Mouse (Mus musculus): Measurements from ENCODE around the gene Ly75. TPM values are rescaled to one million over a fixed set of nuclear protein-coding genes. Genes with fewer than 3 reads are reported as not detected.
A peak's percentile ranks its signal among the peaks of the same experiment; 100 is the strongest.

Ly75 gene
- total and polyA plus RNA-seq, 2 experiments from 2014 or later = 2.0 to 2.5 TPM

DNA sequence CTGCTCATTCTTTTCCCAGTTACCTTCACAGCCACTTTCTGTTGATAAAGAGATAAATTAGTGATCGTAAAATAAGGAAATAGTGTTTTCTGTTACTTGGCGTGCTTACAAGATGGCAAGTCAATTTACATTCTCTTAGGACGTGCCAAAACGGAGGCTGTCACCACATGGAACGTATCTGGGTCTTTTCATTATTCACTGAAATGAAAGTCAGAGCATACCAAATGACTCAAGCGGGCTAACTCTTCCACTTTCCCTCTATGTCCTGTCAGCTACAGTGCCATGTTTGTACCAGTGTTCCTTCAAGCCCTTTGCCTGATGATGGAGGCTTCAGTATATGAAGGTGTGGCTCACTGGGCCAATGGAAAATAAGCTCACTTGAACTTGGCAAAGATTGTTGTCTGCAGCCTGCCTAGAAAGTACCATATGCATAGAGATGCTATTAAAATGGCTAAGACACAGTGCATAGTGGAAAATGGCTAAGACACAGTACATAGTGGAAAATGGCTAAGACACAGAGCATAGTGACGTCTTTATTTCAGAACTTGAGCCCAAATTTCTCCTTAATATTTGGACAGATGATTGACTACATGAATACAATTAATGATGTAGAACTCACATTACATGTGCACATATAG, 17.8 kb downstream of the Ly75 start:
- Histone ChIP-seq H3K4me3 (ENCODE audit: low read length) (no peak overlapping the region), H3K27me3 (ENCODE audit: insufficient read depth, low read length) (no peaks in the 10 kb centered on the region), H3K27ac (no peak overlapping the region), H3K36me3 (ENCODE audit: insufficient read depth, low read length) (no peaks in the 10 kb centered on the region), H3K9ac (replicated peaks; ENCODE audit: low read length) (no peak overlapping the region), H3K4me2 (ENCODE audit: low read depth, low read length) (no peak overlapping the region), H3K9me3 (ENCODE audit: low read length) (no peaks in the 10 kb centered on the region), H3K4me1 (ENCODE audit: insufficient read depth, low read length) (no peaks in the 10 kb centered on the region)
- no peak for TF ChIP-seq CTCF (IDR thresholded peaks at IDR 0.05; ENCODE audit: low read depth)
- DNase-seq (ENCODE audit: low spot score) (no peak), ATAC-seq (no peak)
- WGBS = 74% methylated on average over 7 of the region's 7 CpGs

DNA sequence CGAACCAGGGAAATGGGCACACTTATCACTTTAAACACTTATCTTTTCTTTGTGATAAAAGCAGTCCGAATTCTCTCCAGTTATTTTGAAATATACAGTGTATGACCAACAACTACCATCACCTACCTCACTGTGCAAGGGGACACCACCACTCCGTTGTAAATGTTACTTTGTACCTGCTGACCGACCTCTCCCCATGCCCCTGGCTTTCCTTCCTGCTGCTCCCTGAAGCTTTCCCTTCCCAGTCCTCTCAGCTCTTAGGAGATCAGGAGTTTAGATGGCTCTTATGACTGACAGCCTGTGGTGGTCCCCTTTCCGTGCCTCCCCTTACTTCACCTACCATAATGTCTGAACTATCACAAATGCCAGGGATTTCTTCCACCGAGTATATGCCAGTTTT, 21.0 kb downstream of the Ly75 start:
- H3K9me3 ChIP-seq (ENCODE audit: low read length) = no peaks in the 10 kb centered on the region
- no peak for ATAC-seq
- 88% methylated on average over 6 of the region's 6 CpGs for WGBS
- H3K36me3 ChIP-seq (ENCODE audit: insufficient read depth, low read length) = no peaks in the 10 kb centered on the region
- H3K27me3 ChIP-seq (ENCODE audit: insufficient read depth, low read length) = no peaks in the 10 kb centered on the region
- no peaks in the 10 kb centered on the region for H3K4me1 ChIP-seq (ENCODE audit: insufficient read depth, low read length)
- no peak for TF ChIP-seq CTCF (IDR thresholded peaks at IDR 0.05; ENCODE audit: low read depth)
- no peak overlapping the region for H3K4me3 ChIP-seq (ENCODE audit: low read length)
- no peak for DNase-seq (ENCODE audit: low spot score)
- no peak overlapping the region for H3K9ac ChIP-seq (replicated peaks; ENCODE audit: low read length)
- no peak overlapping the region for H3K4me2 ChIP-seq (ENCODE audit: low read depth, low read length)
- H3K27ac ChIP-seq = no peak overlapping the region

DNA sequence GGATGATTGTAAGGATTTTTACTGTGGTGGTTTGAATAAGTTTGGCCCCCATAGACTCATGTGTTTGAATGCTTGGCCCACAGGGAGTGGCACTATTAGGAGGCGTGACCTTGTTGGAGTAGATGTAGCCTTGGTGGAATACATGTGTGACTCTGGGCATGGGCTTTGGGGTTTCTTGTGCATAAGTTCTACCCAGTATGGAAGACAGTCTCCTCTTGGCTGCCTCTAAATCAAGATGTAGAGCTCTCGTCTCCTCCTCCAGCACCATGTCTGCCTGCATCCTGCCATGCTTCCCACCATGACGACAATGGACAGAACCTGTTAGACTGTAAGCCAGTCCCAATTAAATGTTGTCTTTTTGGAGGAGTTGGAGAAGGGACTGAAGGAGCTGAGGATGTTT, 23.3 kb downstream of the Ly75 start:
- no peak overlapping the region for H3K4me2 ChIP-seq (ENCODE audit: low read depth, low read length)
- no peaks in the 10 kb centered on the region for H3K4me1 ChIP-seq (ENCODE audit: insufficient read depth, low read length)
- ATAC-seq (no peak), DNase-seq (ENCODE audit: low spot score) (no peak)
- 98% methylated on average over 3 of the region's 3 CpGs for WGBS
- no peak for TF ChIP-seq CTCF (IDR thresholded peaks at IDR 0.05; ENCODE audit: low read depth)
- H3K27ac ChIP-seq = no peak overlapping the region
- no peak overlapping the region for H3K9ac ChIP-seq (replicated peaks; ENCODE audit: low read length)
- H3K27me3 ChIP-seq (ENCODE audit: insufficient read depth, low read length) = no peaks in the 10 kb centered on the region
- no peak overlapping the region for H3K4me3 ChIP-seq (ENCODE audit: low read length)
- no peaks in the 10 kb centered on the region for H3K9me3 ChIP-seq (ENCODE audit: low read length)
- no peaks in the 10 kb centered on the region for H3K36me3 ChIP-seq (ENCODE audit: insufficient read depth, low read length)

- Histone ChIP-seq H3K4me2 (ENCODE audit: low read depth, low read length) (peak overlapping the region; percentile 36; the same call in 1 of the 2 replicates), H3K4me1 (ENCODE audit: insufficient read depth, low read length) (no peaks in the 10 kb centered on the region), H3K27me3 (ENCODE audit: insufficient read depth, low read length) (no peaks in the 10 kb centered on the region), H3K9me3 (ENCODE audit: low read length) (no peaks in the 10 kb centered on the region), H3K27ac (no peak overlapping the region), H3K4me3 (ENCODE audit: low read length) (no peak overlapping the region), H3K36me3 (ENCODE audit: insufficient read depth, low read length) (no peaks in the 10 kb centered on the region), H3K9ac (replicated peaks; ENCODE audit: low read length) (no peak overlapping the region)
- peak; percentile 18 for DNase-seq (ENCODE audit: low spot score)
- ATAC-seq = no peak
- TF ChIP-seq CTCF (IDR thresholded peaks at IDR 0.05; ENCODE audit: low read depth) = no peak
- 20% methylated on average over 3 of the region's 3 CpGs for WGBS
Observed at GRCm38 (mm10) chr2:60355388-60355683, 27.8 kb downstream of the Ly75 start.

- WGBS = 55% methylated on average over 18 of the region's 18 CpGs
- Histone ChIP-seq H3K9ac (replicated peaks; ENCODE audit: low read length) (no peak overlapping the region), H3K4me1 (ENCODE audit: insufficient read depth, low read length) (no peaks in the 10 kb centered on the region), H3K4me2 (ENCODE audit: low read depth, low read length) (peak overlapping the region; percentile 36; the same call in 1 of the 2 replicates), H3K27ac (no peak overlapping the region), H3K36me3 (ENCODE audit: insufficient read depth, low read length) (no peaks in the 10 kb centered on the region), H3K27me3 (ENCODE audit: insufficient read depth, low read length) (no peaks in the 10 kb centered on the region), H3K4me3 (ENCODE audit: low read length) (no peak overlapping the region), H3K9me3 (ENCODE audit: low read length) (no peaks in the 10 kb centered on the region)
- no peak for ATAC-seq
- no peak for TF ChIP-seq CTCF (IDR thresholded peaks at IDR 0.05; ENCODE audit: low read depth)
- DNase-seq (ENCODE audit: low spot score) = peak; percentile 15
Observed at GRCm38 (mm10) chr2:60354541-60355387, 28.3 kb downstream of the Ly75 start.

- Histone ChIP-seq H3K9ac (replicated peaks; ENCODE audit: low read length) (no peak overlapping the region), H3K4me3 (ENCODE audit: low read length) (no peak overlapping the region), H3K9me3 (ENCODE audit: low read length) (no peaks in the 10 kb centered on the region), H3K4me2 (ENCODE audit: low read depth, low read length) (no peak overlapping the region), H3K36me3 (ENCODE audit: insufficient read depth, low read length) (no peaks in the 10 kb centered on the region), H3K4me1 (ENCODE audit: insufficient read depth, low read length) (no peaks in the 10 kb centered on the region), H3K27ac (no peak overlapping the region), H3K27me3 (ENCODE audit: insufficient read depth, low read length) (no peaks in the 10 kb centered on the region)
- ATAC-seq (no peak), DNase-seq (ENCODE audit: low spot score) (no peak)
- TF ChIP-seq CTCF (IDR thresholded peaks at IDR 0.05; ENCODE audit: low read depth) = no peak
- WGBS = 93% methylated on average over 5 of the region's 5 CpGs
Observed at GRCm38 (mm10) chr2:60352296-60352695, 30.8 kb downstream of the Ly75 start.

GRCm38 (mm10) chr2:60351781-60352180, 31.3 kb downstream of the Ly75 start:
- Histone ChIP-seq H3K27ac (no peak overlapping the region), H3K4me2 (ENCODE audit: low read depth, low read length) (no peak overlapping the region), H3K4me3 (ENCODE audit: low read length) (no peak overlapping the region), H3K36me3 (ENCODE audit: insufficient read depth, low read length) (no peaks in the 10 kb centered on the region), H3K27me3 (ENCODE audit: insufficient read depth, low read length) (no peaks in the 10 kb centered on the region), H3K9ac (replicated peaks; ENCODE audit: low read length) (no peak overlapping the region), H3K4me1 (ENCODE audit: insufficient read depth, low read length) (no peaks in the 10 kb centered on the region), H3K9me3 (ENCODE audit: low read length) (no peaks in the 10 kb centered on the region)
- WGBS = 77% methylated on average over 8 of the region's 8 CpGs
- TF ChIP-seq CTCF (IDR thresholded peaks at IDR 0.05; ENCODE audit: low read depth) = no peak
- DNase-seq (ENCODE audit: low spot score) = no peak
- ATAC-seq = no peak

Data from hindbrain, postnatal 0 days (tissue).